Mouse (Mus musculus): ENCODE data around the gene Thrb.

Gene Thrb

GRCm38 (mm10) chr14:17767987-17768386 lies 107.9 kb downstream of the Thrb start:
- no peak for DNase-seq (ENCODE audit: extremely low read depth, insufficient read length, low spot score)

- DNase-seq (ENCODE audit: extremely low read depth, insufficient read length, low spot score) = no peak
Measured at GRCm38 (mm10) chr14:17774404-17774803, 114.3 kb downstream of the Thrb start.

GRCm38 (mm10) chr14:17781921-17782320 lies 121.9 kb downstream of the Thrb start:
- no peak for DNase-seq (ENCODE audit: extremely low read depth, insufficient read length, low spot score)

GRCm38 (mm10) chr14:17784207-17784806 lies 124.2 kb downstream of the Thrb start:
- no peak for DNase-seq (ENCODE audit: extremely low read depth, insufficient read length, low spot score)

- no peak for DNase-seq (ENCODE audit: extremely low read depth, insufficient read length, low spot score)
Measured at GRCm38 (mm10) chr14:17785370-17785769, 125.3 kb downstream of the Thrb start.

GRCm38 (mm10) chr14:17786249-17786648 lies 126.2 kb downstream of the Thrb start:
- no peak for DNase-seq (ENCODE audit: extremely low read depth, insufficient read length, low spot score)

GRCm38 (mm10) chr14:17803934-17804602 lies 144.0 kb downstream of the Thrb start:
- DNase-seq (ENCODE audit: extremely low read depth, insufficient read length, low spot score) = no peak

- no peak for DNase-seq (ENCODE audit: extremely low read depth, insufficient read length, low spot score)
Measured at GRCm38 (mm10) chr14:17811051-17811450, 151.0 kb downstream of the Thrb start.

- DNase-seq (ENCODE audit: extremely low read depth, insufficient read length, low spot score) = no peak
Measured at GRCm38 (mm10) chr14:17812414-17812813, 152.4 kb downstream of the Thrb start.

GRCm38 (mm10) chr14:17815103-17815502 lies 155.0 kb downstream of the Thrb start:
- no peak for DNase-seq (ENCODE audit: extremely low read depth, insufficient read length, low spot score)

GRCm38 (mm10) chr14:17818086-17818485 lies 158.0 kb downstream of the Thrb start:
- no peak for DNase-seq (ENCODE audit: extremely low read depth, insufficient read length, low spot score)

- no peak for DNase-seq (ENCODE audit: extremely low read depth, insufficient read length, low spot score)
Measured at GRCm38 (mm10) chr14:17822754-17823153, 162.7 kb downstream of the Thrb start.

GRCm38 (mm10) chr14:17827401-17827800 lies 167.3 kb downstream of the Thrb start:
- DNase-seq (ENCODE audit: extremely low read depth, insufficient read length, low spot score) = no peak

- no peak for DNase-seq (ENCODE audit: extremely low read depth, insufficient read length, low spot score)
Measured at GRCm38 (mm10) chr14:17835738-17836137, 175.7 kb downstream of the Thrb start.

- DNase-seq (ENCODE audit: extremely low read depth, insufficient read length, low spot score) = no peak
Measured at GRCm38 (mm10) chr14:17836766-17837165, 176.7 kb downstream of the Thrb start.

GRCm38 (mm10) chr14:17845003-17845697 lies 185.1 kb downstream of the Thrb start:
- no peak for DNase-seq (ENCODE audit: extremely low read depth, insufficient read length, low spot score)

GRCm38 (mm10) chr14:17845871-17846270 lies 185.8 kb downstream of the Thrb start:
- DNase-seq (ENCODE audit: extremely low read depth, insufficient read length, low spot score) = no peak

GRCm38 (mm10) chr14:17846700-17847099 lies 186.6 kb downstream of the Thrb start:
- DNase-seq (ENCODE audit: extremely low read depth, insufficient read length, low spot score) = no peak

- DNase-seq (ENCODE audit: extremely low read depth, insufficient read length, low spot score) = no peak
Measured at GRCm38 (mm10) chr14:17847211-17847610, 187.2 kb downstream of the Thrb start.

GRCm38 (mm10) chr14:17850355-17850754 lies 190.3 kb downstream of the Thrb start:
- no peak for DNase-seq (ENCODE audit: extremely low read depth, insufficient read length, low spot score)

GRCm38 (mm10) chr14:17852236-17852635 lies 192.2 kb downstream of the Thrb start:
- no peak for DNase-seq (ENCODE audit: extremely low read depth, insufficient read length, low spot score)

Data from 3134 (cell line).